Mouse (Mus musculus) lung, embryonic 15.5 days (tissue): ENCODE results near the gene Mgmt. TPM values are rescaled to one million over a fixed set of nuclear protein-coding genes. Genes with fewer than 3 reads are reported as not detected.
A peak's percentile ranks its signal among the peaks of the same experiment; 100 is the strongest.

Experiments used
- ATAC-seq: fragments of 200-750 bp; cut with Nextera tagmentation; 2 replicates; pipeline ENCODE4 v1.8.0; 2017; ENCODE audit warnings: moderate number of reproducible peaks, borderline replicate concordance; ENCODE audit not compliant: low FRiP score, low TSS enrichment; ENCODE audit errors: extremely low read depth
- H3K27ac ChIP-seq: fragments of 300-500 bp; sonication (generic); 2 replicates; pipeline ENCODE4 v1.5.1; 2015; ENCODE audit warnings: moderate library complexity, mild to moderate bottlenecking, inconsistent platforms
- H3K27me3 ChIP-seq: fragments of 300-500 bp; sonication (generic); 2 replicates; pipeline ENCODE4 v1.6.1; 2015; ENCODE audit warnings: inconsistent platforms
- H3K36me3 ChIP-seq: fragments of 300-500 bp; sonication (generic); 2 replicates; pipeline ENCODE4 v1.6.1; 2015; ENCODE audit warnings: inconsistent platforms
- H3K4me1 ChIP-seq: fragments of 300-500 bp; sonication (generic); 2 replicates; pipeline ENCODE4 v1.6.1; 2015; ENCODE audit warnings: inconsistent platforms
- H3K4me2 ChIP-seq: fragments of 300-500 bp; sonication (generic); 2 replicates; pipeline ENCODE4 v1.6.1; 2015; ENCODE audit warnings: inconsistent platforms, mild to moderate bottlenecking, moderate library complexity
- H3K4me3 ChIP-seq: fragments of 300-500 bp; sonication (generic); 2 replicates; pipeline ENCODE4 v1.5.1; 2015; ENCODE audit warnings: mild to moderate bottlenecking, inconsistent platforms
- H3K9ac ChIP-seq: fragments of 300-500 bp; sonication (generic); 2 replicates; pipeline ENCODE4 v1.6.1; 2015; ENCODE audit warnings: inconsistent platforms
- H3K9me3 ChIP-seq: fragments of 300-500 bp; sonication (generic); 2 replicates; pipeline ENCODE4 v1.6.1; 2016; ENCODE audit warnings: inconsistent platforms
- WGBS: fragments of 180-500 bp; shearing (Covaris S2); methylation state at CpG from one replicate; pipeline ENCODE4 v1.1.7; 2015; 5-methylcytosine and 5-hydroxymethylcytosine counted together
- polyA plus RNA-seq: library from polyadenylated mRNA; unstranded; fragments of >200 nt; fragmentation: Nextera tagmentation; extraction: Ambion mirVana; gene quantifications from 2 replicates; pipeline ENCODE4 v1.2.1, GENCODE M21; 2015

Mgmt gene
- polyA plus RNA-seq, 1 experiment from 2014 or later: 5.5 TPM

GRCm38 (mm10) chr7:136945697-136946096, 51.3 kb downstream of the Mgmt start:
- no peak overlapping the region for H3K4me2 ChIP-seq
- H3K4me1 ChIP-seq: no peaks in the 10 kb centered on the region
- WGBS: 26% methylated on average over 10 of the region's 10 CpGs
- peaks cover 27% of the 10 kb centered on the region for H3K27me3 ChIP-seq
- no peak for ATAC-seq
- no peaks in the 10 kb centered on the region for H3K9me3 ChIP-seq
- H3K36me3 ChIP-seq: no peaks in the 10 kb centered on the region
- H3K4me3 ChIP-seq: no peak overlapping the region
- no peak overlapping the region for H3K9ac ChIP-seq
- H3K27ac ChIP-seq: no peak overlapping the region

DNA sequence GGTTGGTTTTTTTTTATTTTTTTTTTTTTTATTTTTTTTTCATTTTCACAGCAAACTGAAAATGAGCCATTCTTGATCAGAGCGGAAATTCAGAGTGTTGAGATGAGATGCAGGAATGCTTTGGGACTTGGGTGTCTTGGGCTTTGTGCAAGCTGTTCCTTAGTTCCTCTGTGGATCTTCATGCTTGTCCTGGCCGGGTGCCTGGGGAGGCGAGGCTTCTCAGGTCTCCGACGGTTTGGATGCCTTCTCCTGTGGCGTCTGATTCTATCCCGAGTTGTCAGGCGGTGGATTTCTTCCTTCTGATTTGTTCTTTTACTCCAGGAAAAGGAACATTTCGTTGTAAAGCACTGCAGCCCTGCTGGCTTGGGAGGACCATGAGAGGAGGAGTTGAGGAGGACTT, 51.7 kb downstream of the Mgmt start:
- no peaks in the 10 kb centered on the region for H3K36me3 ChIP-seq
- H3K4me2 ChIP-seq: no peak overlapping the region
- H3K9me3 ChIP-seq: no peaks in the 10 kb centered on the region
- peaks cover 32% of the 10 kb centered on the region for H3K27me3 ChIP-seq
- H3K4me1 ChIP-seq: no peaks in the 10 kb centered on the region
- no peak overlapping the region for H3K9ac ChIP-seq
- WGBS: 52% methylated on average over 9 of the region's 9 CpGs
- H3K27ac ChIP-seq: no peak overlapping the region
- no peak for ATAC-seq
- H3K4me3 ChIP-seq: no peak overlapping the region

GRCm38 (mm10) chr7:136948275-136948810, 53.9 kb downstream of the Mgmt start:
- no peak for ATAC-seq
- no peaks in the 10 kb centered on the region for H3K36me3 ChIP-seq
- no peak overlapping the region for H3K9ac ChIP-seq
- no peak overlapping the region for H3K27ac ChIP-seq
- H3K27me3 ChIP-seq: peaks cover 39% of the 10 kb centered on the region
- no peaks in the 10 kb centered on the region; the same call in 1 of the 2 replicates for H3K4me1 ChIP-seq
- no peak overlapping the region for H3K4me2 ChIP-seq
- H3K9me3 ChIP-seq: no peaks in the 10 kb centered on the region
- WGBS: 63% methylated on average over 6 of the region's 6 CpGs
- H3K4me3 ChIP-seq: no peak overlapping the region

DNA sequence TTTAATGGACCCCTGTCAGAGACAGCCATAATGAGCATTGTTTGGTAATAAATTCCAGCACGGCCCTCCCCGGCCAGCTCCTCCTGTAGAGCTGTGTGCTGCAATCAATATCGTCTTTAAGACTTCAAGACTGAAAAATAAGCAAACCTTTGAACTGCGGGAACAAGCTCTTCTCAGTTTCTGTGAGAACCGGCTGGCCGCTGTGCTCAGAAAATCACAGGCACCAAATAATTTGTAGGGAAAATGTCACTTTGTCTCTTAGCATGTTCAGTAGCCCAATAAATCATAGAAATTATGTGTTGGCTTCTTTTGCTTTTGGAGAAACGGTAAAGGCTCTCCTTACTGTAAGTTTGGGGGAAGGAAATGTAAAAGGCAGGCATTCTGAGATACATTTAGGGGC, 58.2 kb downstream of the Mgmt start:
- H3K36me3 ChIP-seq: no peaks in the 10 kb centered on the region
- H3K9ac ChIP-seq: no peak overlapping the region
- H3K9me3 ChIP-seq: no peaks in the 10 kb centered on the region
- peaks cover 68% of the 10 kb centered on the region for H3K27me3 ChIP-seq
- WGBS: 17% methylated on average over 7 of the region's 7 CpGs
- H3K27ac ChIP-seq: no peak overlapping the region
- H3K4me1 ChIP-seq: no peaks in the 10 kb centered on the region; the same call in 1 of the 2 replicates
- H3K4me2 ChIP-seq: no peak overlapping the region
- no peak for ATAC-seq
- no peak overlapping the region for H3K4me3 ChIP-seq

- peaks cover 69% of the 10 kb centered on the region for H3K27me3 ChIP-seq
- no peak for ATAC-seq
- 39% methylated on average over 3 of the region's 3 CpGs for WGBS
Observed at GRCm38 (mm10) chr7:136953251-136953650, 58.8 kb downstream of the Mgmt start.

DNA sequence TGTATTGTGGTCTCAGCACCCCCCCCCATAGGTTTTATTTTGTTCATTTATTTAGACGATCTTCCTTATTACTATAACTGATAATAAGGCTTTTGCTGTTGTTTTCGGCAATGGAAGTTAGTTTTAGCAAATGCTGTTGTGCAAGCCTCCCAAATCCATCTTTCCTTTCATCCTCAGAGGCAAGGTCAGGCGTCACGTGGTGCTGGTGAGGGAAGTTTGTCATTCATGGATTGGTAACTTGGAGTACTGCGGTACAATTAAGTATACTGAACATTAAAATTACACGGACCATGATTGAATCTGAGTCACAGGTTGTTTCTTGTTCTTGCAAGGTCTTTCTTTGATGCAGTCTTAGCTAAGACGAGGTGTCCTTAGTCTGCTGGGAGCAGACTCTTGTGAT, 77.9 kb downstream of the Mgmt start:
- Histone ChIP-seq H3K9me3 (no peaks in the 10 kb centered on the region), H3K4me3 (no peak overlapping the region), H3K27ac (no peak overlapping the region), H3K27me3 (no peaks in the 10 kb centered on the region), H3K36me3 (no peaks in the 10 kb centered on the region), H3K9ac (no peak overlapping the region), H3K4me1 (no peaks in the 10 kb centered on the region), H3K4me2 (no peak overlapping the region)
- 90% methylated on average over 7 of the region's 7 CpGs for WGBS
- no peak for ATAC-seq

More at GRCm38 (mm10) chr7:136953251-136953650, 58.8 kb downstream of the Mgmt start:
- Histone ChIP-seq H3K27ac (no peak overlapping the region), H3K4me1 (no peaks in the 10 kb centered on the region; the same call in 1 of the 2 replicates), H3K4me2 (no peak overlapping the region), H3K36me3 (no peaks in the 10 kb centered on the region), H3K4me3 (no peak overlapping the region), H3K9ac (no peak overlapping the region), H3K9me3 (no peaks in the 10 kb centered on the region)

DNA sequence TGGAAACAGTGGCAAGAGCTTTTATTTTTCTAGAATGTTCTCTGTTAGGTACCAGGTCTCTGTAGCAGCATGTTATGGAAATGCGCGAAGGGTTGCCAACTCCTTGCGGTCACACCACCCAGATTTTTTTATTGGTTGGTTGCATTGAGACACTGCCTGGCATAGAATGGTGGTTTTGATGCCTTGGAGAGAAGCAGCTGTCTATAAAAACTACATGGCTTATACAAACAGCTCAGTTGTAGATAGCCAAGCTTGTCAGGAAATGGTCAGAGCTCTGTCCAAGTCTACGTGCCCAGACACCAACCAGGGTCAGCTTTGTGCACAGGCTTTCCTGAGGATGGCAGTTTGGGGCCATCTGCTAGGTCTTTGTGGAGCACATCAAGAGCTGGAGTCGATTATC, 80.6 kb downstream of the Mgmt start:
- Histone ChIP-seq H3K27me3 (no peaks in the 10 kb centered on the region), H3K4me3 (no peak overlapping the region), H3K9me3 (no peaks in the 10 kb centered on the region), H3K9ac (no peak overlapping the region), H3K27ac (no peak overlapping the region), H3K4me2 (no peak overlapping the region), H3K4me1 (no peaks in the 10 kb centered on the region), H3K36me3 (no peaks in the 10 kb centered on the region)
- 84% methylated on average over 5 of the region's 5 CpGs for WGBS
- ATAC-seq: no peak

DNA sequence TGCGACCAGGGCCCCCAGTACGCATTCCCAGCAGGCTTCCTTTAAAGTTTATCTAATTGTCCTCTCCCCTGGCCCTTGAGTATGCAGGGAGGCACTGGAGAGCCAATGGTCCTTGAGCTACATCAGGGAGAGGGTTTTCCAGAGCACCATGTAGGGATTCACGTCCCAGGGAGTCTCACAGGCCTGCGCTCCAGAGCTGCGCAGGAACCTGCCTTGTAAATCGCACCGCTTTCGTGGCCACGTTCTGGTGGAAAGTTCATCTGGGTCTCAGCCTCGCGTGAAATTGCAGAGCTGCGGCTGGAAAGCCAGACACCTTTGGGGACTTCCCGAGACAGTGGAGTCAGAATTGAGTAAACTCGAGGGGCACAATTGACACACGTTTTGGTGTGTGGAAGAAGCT, 103.0 kb downstream of the Mgmt start:
- Histone ChIP-seq H3K4me2 (no peak overlapping the region), H3K36me3 (no peaks in the 10 kb centered on the region), H3K4me3 (no peak overlapping the region), H3K4me1 (0 out of 2 replicates have a peak, but pooled peaks cover 4% of the 10 kb centered on the region), H3K9me3 (no peaks in the 10 kb centered on the region), H3K27me3 (no peaks in the 10 kb centered on the region; the same call in 1 of the 2 replicates), H3K9ac (no peak overlapping the region), H3K27ac (no peak overlapping the region)
- ATAC-seq: no peak
- WGBS: 84% methylated on average over 15 of the region's 15 CpGs

GRCm38 (mm10) chr7:137000703-137001102, 106.3 kb downstream of the Mgmt start:
- Histone ChIP-seq H3K4me1 (0 out of 2 replicates have a peak, but pooled peaks cover 4% of the 10 kb centered on the region), H3K36me3 (no peaks in the 10 kb centered on the region), H3K9me3 (no peaks in the 10 kb centered on the region), H3K27ac (no peak overlapping the region), H3K4me2 (no peak overlapping the region), H3K27me3 (no peaks in the 10 kb centered on the region; the same call in 1 of the 2 replicates), H3K4me3 (no peak overlapping the region), H3K9ac (no peak overlapping the region)
- WGBS: 66% methylated on average over 11 of the region's 11 CpGs
- no peak for ATAC-seq

GRCm38 (mm10) chr7:137001215-137001614, 106.8 kb downstream of the Mgmt start:
- Histone ChIP-seq H3K27me3 (no peaks in the 10 kb centered on the region; the same call in 1 of the 2 replicates), H3K9me3 (no peaks in the 10 kb centered on the region), H3K36me3 (no peaks in the 10 kb centered on the region), H3K4me2 (no peak overlapping the region), H3K9ac (no peak overlapping the region), H3K4me3 (no peak overlapping the region), H3K4me1 (0 out of 2 replicates have a peak, but pooled peaks cover 4% of the 10 kb centered on the region), H3K27ac (no peak overlapping the region)
- ATAC-seq: no peak
- 80% methylated on average over 15 of the region's 15 CpGs for WGBS

- Histone ChIP-seq H3K27me3 (no peaks in the 10 kb centered on the region; the same call in 1 of the 2 replicates), H3K4me2 (no peak overlapping the region), H3K4me1 (0 out of 2 replicates have a peak, but pooled peaks cover 4% of the 10 kb centered on the region), H3K4me3 (no peak overlapping the region), H3K9ac (no peak overlapping the region), H3K36me3 (no peaks in the 10 kb centered on the region), H3K9me3 (no peaks in the 10 kb centered on the region), H3K27ac (no peak overlapping the region)
- 31% methylated on average over 5 of the region's 5 CpGs for WGBS
- ATAC-seq: peak; percentile 46; the same call in 1 of the 2 replicates
Observed at GRCm38 (mm10) chr7:137001783-137002182, 107.4 kb downstream of the Mgmt start.

GRCm38 (mm10) chr7:137002431-137002830, 108.0 kb downstream of the Mgmt start:
- H3K27ac ChIP-seq: no peak overlapping the region
- H3K27me3 ChIP-seq: peaks cover 2% of the 10 kb centered on the region; the same call in 1 of the 2 replicates
- no peak overlapping the region for H3K4me2 ChIP-seq
- no peak overlapping the region for H3K9ac ChIP-seq
- ATAC-seq: no peak
- no peaks in the 10 kb centered on the region for H3K9me3 ChIP-seq
- WGBS: 81% methylated on average over 3 of the region's 3 CpGs
- no peaks in the 10 kb centered on the region for H3K36me3 ChIP-seq
- H3K4me1 ChIP-seq: 0 out of 2 replicates have a peak, but pooled peaks cover 4% of the 10 kb centered on the region
- no peak overlapping the region for H3K4me3 ChIP-seq
